Mouse (Mus musculus) heart, postnatal 36 days (tissue): ENCODE measurements around the gene Psg23. TPM values are rescaled to one million over a fixed set of nuclear protein-coding genes. Genes with fewer than 3 reads are reported as not detected.
"Not testable (repeated sequence)": the region's sequence is repeated elsewhere in the genome, so short reads cannot be mapped to it uniquely, and the experiment has no call there.

Experiments used
- DNase-seq, 2 experiments: peaks; one replicate each; pipeline ENCODE4 v3.0.0; 2021 to 2022
- intact Hi-C: fragments of 180-260 bp; cut with DNase I; formaldehyde crosslinking; loops from one replicate; pipeline ENCODE4 v1.15.1; 2025
- total RNA-seq, 2 experiments: library from RNA; stranded (reverse); gene quantifications; 2 replicates each; pipeline ENCODE4 v1.2.3; 2021

Psg23 gene
- total RNA-seq = not detected

DNA sequence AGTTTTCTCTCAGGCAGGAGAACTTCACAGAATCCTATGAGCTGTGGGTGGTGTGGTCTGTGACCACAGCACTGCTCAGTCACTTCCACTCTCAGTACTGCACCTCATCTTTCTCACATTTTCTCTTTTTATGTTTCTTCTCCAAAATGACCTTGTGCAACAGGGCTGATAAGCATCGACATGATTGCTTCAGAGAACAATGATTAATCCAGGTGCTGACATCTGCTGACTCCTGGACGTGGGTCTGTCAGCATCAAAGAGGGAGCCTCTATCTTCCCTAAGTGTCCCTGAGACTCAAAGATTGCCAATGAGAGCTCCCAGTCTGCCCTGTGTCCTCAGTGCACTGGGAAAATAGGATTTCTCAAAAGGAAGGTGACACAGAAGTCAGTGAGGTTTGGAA lies at the start of gene Psg23:
Psg23 (minus strand) TSS at position 101 of the 400 bp plus-strand sequence.
- intact Hi-C loops = loop anchor here (2.0 kb wide), 1 partner anchor 40 kb away; the partner anchor contains the start of gene Psg21
- not testable (repeated sequence) for DNase-seq

DNA sequence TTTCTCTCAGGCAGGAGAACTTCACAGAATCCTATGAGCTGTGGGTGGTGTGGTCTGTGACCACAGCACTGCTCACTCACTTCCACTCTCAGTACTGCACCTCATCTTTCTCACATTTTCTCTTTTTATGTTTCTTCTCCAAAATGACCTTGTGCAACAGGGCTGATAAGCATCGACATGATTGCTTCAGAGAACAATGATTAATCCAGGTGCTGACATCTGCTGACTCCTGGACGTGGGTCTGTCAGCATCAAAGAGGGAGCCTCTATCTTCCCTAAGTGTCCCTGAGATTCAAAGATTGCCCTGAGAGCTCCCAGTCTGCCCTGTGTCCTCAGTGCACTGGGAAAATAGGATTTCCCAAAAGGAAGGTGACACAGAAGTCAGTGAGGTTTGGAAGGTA lies 40.3 kb upstream of the Psg23 start, which contains the start of gene Psg21:
Psg21 (minus strand) TSS at position 101 of the 400 bp plus-strand sequence.
- DNase-seq = not testable (repeated sequence)
- intact Hi-C loops = loop anchor here (2.0 kb wide), 1 partner anchor 40 kb away; the partner anchor contains the start of gene Psg23

DNA sequence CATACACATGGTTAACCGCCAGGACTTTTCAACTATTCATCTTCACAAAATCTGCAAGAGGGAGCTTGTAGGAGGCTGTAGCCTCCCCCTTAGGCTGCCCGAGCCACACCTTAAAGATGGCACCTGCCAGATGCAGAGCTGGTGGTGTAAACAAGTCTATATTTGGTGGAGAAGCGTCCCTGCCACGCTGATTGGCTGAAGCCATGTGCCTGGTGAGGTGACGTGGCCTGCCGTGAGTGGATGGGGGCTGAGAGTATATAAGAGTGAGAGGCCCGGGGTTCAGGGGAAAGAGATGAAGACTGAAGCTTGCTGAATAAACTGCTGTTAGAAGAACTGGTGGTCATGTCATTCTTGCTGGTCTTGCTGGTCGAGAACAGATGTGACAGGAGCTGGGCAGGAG lies 10.6 kb upstream of the Psg23 start:
- DNase-seq, intact Hi-C loops: not testable (repeated sequence)

DNA sequence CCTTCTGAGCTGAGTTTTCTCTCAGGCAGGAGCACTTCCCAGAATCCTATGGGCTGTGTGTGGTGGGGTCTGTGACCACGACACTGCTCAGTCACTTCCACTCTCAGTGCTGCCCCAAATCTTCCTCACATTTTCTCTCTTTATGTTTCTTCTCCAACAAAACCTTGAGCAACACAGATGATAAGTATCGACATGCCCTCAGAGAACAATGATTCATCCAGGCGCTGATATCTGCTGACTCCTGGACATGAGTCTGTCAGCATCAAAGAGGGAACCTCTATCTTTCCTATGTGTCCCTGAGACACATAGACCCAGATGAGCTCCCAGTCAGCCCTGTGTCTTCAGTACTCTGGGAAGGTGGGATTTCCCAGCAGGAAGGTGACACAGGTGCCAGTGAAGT lies 49.1 kb downstream of the Psg23 start, which contains the start of gene Psg27:
Psg27 (minus strand) TSS at position 101 of the 400 bp plus-strand sequence.
- DNase-seq = no peak
- intact Hi-C loops = no loop called here

DNA sequence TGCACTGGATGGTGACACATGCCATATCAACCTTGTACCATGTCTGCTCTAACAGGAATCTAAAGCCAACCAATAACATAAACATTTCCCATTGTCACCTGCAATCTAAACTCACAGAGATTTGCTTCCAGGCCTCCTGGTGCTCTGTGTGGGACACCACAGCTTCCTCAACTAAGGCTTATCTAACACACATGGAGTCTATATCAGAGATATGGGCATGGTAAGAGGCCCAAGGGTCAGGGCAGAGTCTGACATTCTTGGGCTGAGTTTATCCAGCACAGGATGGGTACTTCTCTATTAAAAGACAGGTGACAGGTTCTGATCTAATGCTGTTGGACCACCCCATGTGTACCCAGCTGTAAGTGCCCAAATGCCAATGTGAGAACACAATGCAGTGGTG lies 56.5 kb downstream of the Psg23 start:
- intact Hi-C loops = no loop called here
- DNase-seq = no peak

Other genes with a start within 250 kb of the Psg23 start
- not detected for gene Psg28, start 184.5 kb downstream of the Psg23 start, total RNA-seq
- not detected for gene Psg26, start 132.3 kb downstream of the Psg23 start, total RNA-seq
- not detected for gene Psg25, start 84.2 kb downstream of the Psg23 start, total RNA-seq
- gene Psg27, start 49.2 kb downstream of the Psg23 start, total RNA-seq = not detected
- gene Psg21, start 40.2 kb upstream of the Psg23 start, total RNA-seq = not detected
- not detected for gene Psg20, start 69.7 kb upstream of the Psg23 start, total RNA-seq
- not detected for gene Psg22, start 101.6 kb upstream of the Psg23 start, total RNA-seq
- gene Psg19, start 182.0 kb upstream of the Psg23 start, total RNA-seq = not detected
- not detected for gene Psg17, start 205.1 kb upstream of the Psg23 start, total RNA-seq
- 1 to 10 TPM; 5.8 to 6.3 TPM for gene Mill2, start 223.5 kb upstream of the Psg23 start, total RNA-seq